Mouse (Mus musculus): ENCODE measurements around the gene Zim1. TPM values are rescaled to one million over a fixed set of nuclear protein-coding genes. Genes with fewer than 3 reads are reported as not detected.
A peak's percentile ranks its signal among the peaks of the same experiment; 100 is the strongest.

Zim1 gene
- polyA plus RNA-seq (2015; fragmentation: Nextera tagmentation; extraction: Ambion mirVana): 1.2 and 2.9 TPM in 2 replicates

- Histone ChIP-seq H3K4me1 (no peaks in the 10 kb centered on the region), H3K9ac (peak within 1 kb of the TSS; percentile 52), H3K36me3 (no peaks in the 10 kb centered on the region), H3K27ac (0 out of 2 replicates have a peak within 1 kb of the TSS, but pooled peaks have one; percentile 26), H3K4me2 (peak within 1 kb of the TSS; percentile 78), H3K27me3 (no peaks in the 10 kb centered on the region), H3K9me3 (no peaks in the 10 kb centered on the region), H3K4me3 (peak within 1 kb of the TSS; percentile 51)
- 10% methylated on average over 32 of the region's 32 CpGs for WGBS
- peak; percentile 100 for ATAC-seq (ENCODE audit: borderline replicate concordance, extremely low read depth, low FRiP score, low TSS enrichment)
These were observed at the start of gene Zim1 for GRCm38 (mm10) chr7:6696241-6697045. TSS of gene Zim1 (minus strand) at chr7:6696450.

- no peak for ATAC-seq (ENCODE audit: borderline replicate concordance, extremely low read depth, low FRiP score, low TSS enrichment)
- Histone ChIP-seq H3K4me1 (no peaks in the 10 kb centered on the region), H3K27ac (no peak overlapping the region; the same call in 1 of the 2 replicates), H3K36me3 (no peaks in the 10 kb centered on the region), H3K9ac (no peak overlapping the region), H3K4me2 (no peak overlapping the region), H3K4me3 (no peak overlapping the region), H3K9me3 (no peaks in the 10 kb centered on the region), H3K27me3 (no peaks in the 10 kb centered on the region)
- whole genome bisulfite sequencing: 27% methylated on average over 10 of the region's 10 CpGs
These were observed 48.1 kb upstream of the Zim1 start for GRCm38 (mm10) chr7:6744281-6744904.

- H3K9ac ChIP-seq: no peak overlapping the region
- no peak overlapping the region for H3K27ac ChIP-seq
- ATAC-seq (ENCODE audit: borderline replicate concordance, extremely low read depth, low FRiP score, low TSS enrichment): no peak
- no peaks in the 10 kb centered on the region for H3K27me3 ChIP-seq
- no peak overlapping the region for H3K4me2 ChIP-seq
- WGBS: 71% methylated on average over 1 of the region's 1 CpGs
- no peaks in the 10 kb centered on the region for H3K9me3 ChIP-seq
- H3K36me3 ChIP-seq: no peaks in the 10 kb centered on the region
- H3K4me1 ChIP-seq: no peaks in the 10 kb centered on the region
- no peak overlapping the region for H3K4me3 ChIP-seq
These were observed 39.8 kb upstream of the Zim1 start for GRCm38 (mm10) chr7:6736060-6736459.

GRCm38 (mm10) chr7:6731930-6732329, 35.7 kb upstream of the Zim1 start:
- no peaks in the 10 kb centered on the region for H3K27me3 ChIP-seq
- peak overlapping the region; percentile 57 for H3K4me3 ChIP-seq
- peaks cover 18% of the 10 kb centered on the region; the same call in 1 of the 2 replicates for H3K9me3 ChIP-seq
- H3K27ac ChIP-seq: no peak overlapping the region
- peak overlapping the region; percentile 59 for H3K4me2 ChIP-seq
- H3K36me3 ChIP-seq: no peaks in the 10 kb centered on the region
- 54% methylated on average over 4 of the region's 4 CpGs for WGBS
- H3K9ac ChIP-seq: no peak overlapping the region
- no peaks in the 10 kb centered on the region for H3K4me1 ChIP-seq
- no peak for ATAC-seq (ENCODE audit: borderline replicate concordance, extremely low read depth, low FRiP score, low TSS enrichment)

GRCm38 (mm10) chr7:6731373-6731772, 35.1 kb upstream of the Zim1 start:
- peaks cover 18% of the 10 kb centered on the region; the same call in 1 of the 2 replicates for H3K9me3 ChIP-seq
- no peak for ATAC-seq (ENCODE audit: borderline replicate concordance, extremely low read depth, low FRiP score, low TSS enrichment)
- peak overlapping the region; percentile 57 for H3K4me3 ChIP-seq
- no peaks in the 10 kb centered on the region for H3K27me3 ChIP-seq
- no peaks in the 10 kb centered on the region for H3K36me3 ChIP-seq
- no peaks in the 10 kb centered on the region for H3K4me1 ChIP-seq
- no peak overlapping the region for H3K27ac ChIP-seq
- peak overlapping the region; percentile 59 for H3K4me2 ChIP-seq
- H3K9ac ChIP-seq: no peak overlapping the region
- WGBS: 51% methylated on average over 3 of the region's 3 CpGs

GRCm38 (mm10) chr7:6730801-6731200, 34.6 kb upstream of the Zim1 start:
- no peak for ATAC-seq (ENCODE audit: borderline replicate concordance, extremely low read depth, low FRiP score, low TSS enrichment)
- peak overlapping the region; percentile 35; the same call in 1 of the 2 replicates for H3K27ac ChIP-seq
- 45% methylated on average over 15 of the region's 15 CpGs for WGBS

GRCm38 (mm10) chr7:6730241-6730640, 34.0 kb upstream of the Zim1 start, which contains the start of the genes Peg3 and Usp29:
TSS of gene Peg3 (minus strand) at chr7:6730431.
TSS of gene Usp29 (plus strand) at chr7:6730578.
- Histone ChIP-seq H3K4me3 (peak within 1 kb of the TSS; percentile 57), H3K9me3 (peaks cover 18% of the 10 kb centered on the region; the same call in 1 of the 2 replicates), H3K27me3 (no peaks in the 10 kb centered on the region), H3K36me3 (peaks cover 3% of the 10 kb centered on the region; the same call in 1 of the 2 replicates), H3K4me1 (no peaks in the 10 kb centered on the region), H3K27ac (peak within 1 kb of the TSS; percentile 95), H3K9ac (peak within 1 kb of the TSS; percentile 53), H3K4me2 (peak within 1 kb of the TSS; percentile 59)
- peak; percentile 49 for ATAC-seq (ENCODE audit: borderline replicate concordance, extremely low read depth, low FRiP score, low TSS enrichment)
- WGBS: 42% methylated on average over 24 of the region's 24 CpGs

More at GRCm38 (mm10) chr7:6730801-6731200, 34.6 kb upstream of the Zim1 start:
- H3K9me3 ChIP-seq: peaks cover 18% of the 10 kb centered on the region; the same call in 1 of the 2 replicates
- H3K9ac ChIP-seq: peak overlapping the region; percentile 0; the same call in 1 of the 2 replicates
- peak overlapping the region; percentile 59 for H3K4me2 ChIP-seq
- no peaks in the 10 kb centered on the region for H3K36me3 ChIP-seq
- H3K27me3 ChIP-seq: no peaks in the 10 kb centered on the region
- no peaks in the 10 kb centered on the region for H3K4me1 ChIP-seq
- peak overlapping the region; percentile 57 for H3K4me3 ChIP-seq

- Histone ChIP-seq H3K9ac (peak overlapping the region; percentile 53), H3K27ac (peak overlapping the region; percentile 95), H3K36me3 (peaks cover 11% of the 10 kb centered on the region; the same call in 1 of the 2 replicates), H3K4me3 (peak overlapping the region; percentile 57), H3K4me1 (no peaks in the 10 kb centered on the region), H3K4me2 (peak overlapping the region; percentile 59), H3K27me3 (no peaks in the 10 kb centered on the region), H3K9me3 (peaks cover 18% of the 10 kb centered on the region; the same call in 1 of the 2 replicates)
- ATAC-seq (ENCODE audit: borderline replicate concordance, extremely low read depth, low FRiP score, low TSS enrichment): peak; percentile 66
- WGBS: 43% methylated on average over 37 of the region's 37 CpGs
These were observed 33.0 kb upstream of the Zim1 start for GRCm38 (mm10) chr7:6729061-6729817.

- no peak overlapping the region for H3K9ac ChIP-seq
- WGBS: 52% methylated on average over 19 of the region's 19 CpGs
- H3K27ac ChIP-seq: peak overlapping the region; percentile 95
- ATAC-seq (ENCODE audit: borderline replicate concordance, extremely low read depth, low FRiP score, low TSS enrichment): peak; percentile 82
- peak overlapping the region; percentile 57 for H3K4me3 ChIP-seq
- H3K36me3 ChIP-seq: peaks cover 11% of the 10 kb centered on the region; the same call in 1 of the 2 replicates
- H3K4me2 ChIP-seq: peak overlapping the region; percentile 48
- H3K27me3 ChIP-seq: no peaks in the 10 kb centered on the region
- H3K9me3 ChIP-seq: peaks cover 18% of the 10 kb centered on the region; the same call in 1 of the 2 replicates
- H3K4me1 ChIP-seq: no peaks in the 10 kb centered on the region
These were observed 32.1 kb upstream of the Zim1 start for GRCm38 (mm10) chr7:6728263-6728931.

- WGBS: 57% methylated on average over 19 of the region's 19 CpGs
- Histone ChIP-seq H3K4me2 (peak overlapping the region; percentile 48), H3K36me3 (peaks cover 11% of the 10 kb centered on the region; the same call in 1 of the 2 replicates), H3K9me3 (peaks cover 18% of the 10 kb centered on the region; the same call in 1 of the 2 replicates), H3K9ac (no peak overlapping the region), H3K4me3 (peak overlapping the region; percentile 57), H3K27me3 (no peaks in the 10 kb centered on the region), H3K27ac (peak overlapping the region; percentile 69), H3K4me1 (no peaks in the 10 kb centered on the region)
- peak; percentile 55 for ATAC-seq (ENCODE audit: borderline replicate concordance, extremely low read depth, low FRiP score, low TSS enrichment)
These were observed 31.3 kb upstream of the Zim1 start for GRCm38 (mm10) chr7:6727351-6728121.

All from lung, embryonic 15.5 days (tissue).